Mouse (Mus musculus) cerebellum, adult 9-11 months (tissue): ENCODE data around the gene Galnt17.

Experiments
- DNase-seq: peaks from one replicate; pipeline ENCODE4 v3.0.0; 2022

Gene Galnt17

DNA sequence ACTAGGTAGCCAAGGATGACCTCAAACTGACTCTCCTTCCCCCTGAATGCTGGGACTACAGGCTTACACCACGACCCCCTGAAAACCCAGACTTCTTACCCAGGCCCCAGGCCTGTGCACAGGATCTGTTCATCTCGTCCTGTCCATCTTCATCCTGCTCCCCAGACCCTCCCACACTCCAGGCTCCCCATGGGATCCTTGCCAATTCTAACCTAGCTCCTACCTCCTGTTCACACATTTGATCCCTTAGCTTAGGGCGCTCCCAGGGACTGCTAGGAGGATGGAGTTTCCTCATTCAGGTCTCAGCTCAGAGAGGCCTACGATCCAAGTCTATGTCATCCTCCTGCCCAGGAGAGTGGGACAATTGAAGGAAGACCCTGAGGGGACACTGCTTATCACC, 292.2 kb downstream of the Galnt17 start:
- DNase-seq, result no peak

DNA sequence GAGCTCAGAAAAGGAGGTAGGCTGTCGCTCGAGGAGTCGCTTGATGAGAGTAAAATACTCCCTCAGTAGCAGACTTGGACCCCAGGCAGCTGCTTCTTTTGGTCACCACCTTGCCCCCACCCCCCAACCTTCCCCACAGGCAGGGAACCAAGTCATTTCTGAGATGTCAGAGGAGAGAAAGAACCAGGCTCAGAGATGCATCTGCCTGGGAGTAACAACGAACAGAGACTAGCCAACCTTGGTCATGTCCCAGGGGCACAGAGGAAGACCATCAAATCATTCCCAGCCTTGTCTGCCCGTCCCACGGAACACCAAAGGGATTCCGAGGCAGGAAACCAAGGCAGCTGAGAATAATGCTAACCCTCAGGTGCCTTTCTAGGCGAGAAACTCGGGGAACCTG, 293.0 kb downstream of the Galnt17 start:
- DNase-seq, result no peak

DNA sequence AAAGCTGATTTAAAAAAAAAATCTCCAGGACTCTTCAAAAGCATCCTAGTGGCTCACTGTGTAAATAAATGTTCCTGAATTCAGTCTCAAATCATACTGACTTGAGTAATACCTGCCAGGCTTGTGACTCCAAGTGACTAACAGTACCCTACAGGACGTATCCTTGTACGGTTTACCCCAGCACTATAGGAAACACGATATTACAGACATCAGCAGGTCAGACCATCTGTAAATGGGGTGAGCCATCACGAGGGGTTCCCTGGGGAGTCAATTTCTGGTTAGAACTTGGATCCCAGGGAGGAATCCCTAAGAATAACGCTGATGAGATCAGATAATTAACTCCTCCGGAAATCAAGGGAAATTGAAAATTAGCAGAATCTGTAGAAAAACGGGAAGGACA, 294.5 kb downstream of the Galnt17 start:
- DNase-seq, result no peak

DNA sequence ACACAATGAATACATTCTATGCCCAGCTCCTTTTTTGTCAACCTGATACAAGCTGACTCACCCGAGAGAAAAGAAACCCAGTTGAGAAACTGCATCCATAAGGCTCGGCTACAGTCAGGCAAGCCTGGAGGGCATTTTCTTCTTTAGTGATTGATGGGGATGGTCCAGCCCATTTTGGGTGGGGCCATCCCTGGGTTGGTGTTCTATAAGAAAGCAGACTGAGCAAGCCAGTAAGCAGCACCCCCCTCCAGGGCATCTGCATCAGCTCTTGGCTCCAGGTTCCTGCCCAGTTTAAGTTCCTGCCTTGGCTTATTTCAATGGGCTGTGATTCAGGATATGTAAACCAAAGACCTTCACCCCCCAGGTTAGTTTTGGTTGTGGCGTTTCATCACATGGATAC, 295.2 kb downstream of the Galnt17 start:
- DNase-seq, result no peak

DNA sequence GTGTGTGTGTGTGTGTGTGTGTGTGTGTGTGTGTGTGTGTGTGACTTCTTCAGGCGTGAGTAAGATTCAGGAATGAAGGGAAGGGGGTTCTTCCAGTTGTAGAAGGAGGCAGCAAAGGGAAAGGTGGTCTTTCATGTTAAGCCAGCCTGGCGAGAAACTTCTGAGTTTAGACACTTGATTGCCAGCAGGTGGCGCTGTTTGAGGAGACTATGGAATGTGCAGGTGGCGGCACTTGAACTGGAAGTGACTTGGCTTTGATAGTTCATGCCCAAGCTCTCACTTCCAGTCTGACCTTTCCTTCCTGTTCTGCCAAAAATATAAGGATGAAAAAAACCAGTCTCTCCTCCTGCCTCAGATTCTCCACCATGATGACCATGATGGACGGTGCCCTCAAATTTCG, 298.8 kb downstream of the Galnt17 start:
- no peak for DNase-seq

DNA sequence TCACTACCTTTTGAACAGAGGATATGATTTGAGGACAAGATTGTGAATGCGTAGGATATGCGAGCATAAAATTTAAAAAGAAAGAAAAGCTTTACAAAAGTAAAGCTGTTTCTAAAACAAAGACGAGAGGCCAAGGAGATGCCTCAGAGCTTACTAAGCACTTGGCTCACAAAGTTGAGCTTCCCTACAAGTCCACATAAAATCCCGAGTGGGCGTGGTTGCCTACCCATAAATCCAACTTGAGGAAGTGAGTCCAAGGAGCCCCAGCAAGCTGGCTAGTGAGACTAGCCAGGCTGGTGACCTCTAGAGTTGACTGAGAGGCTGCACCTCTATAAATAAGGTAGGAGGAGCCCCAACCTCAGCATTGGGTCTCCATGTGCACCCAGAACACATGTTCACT, 299.8 kb downstream of the Galnt17 start:
- no peak for DNase-seq

DNA sequence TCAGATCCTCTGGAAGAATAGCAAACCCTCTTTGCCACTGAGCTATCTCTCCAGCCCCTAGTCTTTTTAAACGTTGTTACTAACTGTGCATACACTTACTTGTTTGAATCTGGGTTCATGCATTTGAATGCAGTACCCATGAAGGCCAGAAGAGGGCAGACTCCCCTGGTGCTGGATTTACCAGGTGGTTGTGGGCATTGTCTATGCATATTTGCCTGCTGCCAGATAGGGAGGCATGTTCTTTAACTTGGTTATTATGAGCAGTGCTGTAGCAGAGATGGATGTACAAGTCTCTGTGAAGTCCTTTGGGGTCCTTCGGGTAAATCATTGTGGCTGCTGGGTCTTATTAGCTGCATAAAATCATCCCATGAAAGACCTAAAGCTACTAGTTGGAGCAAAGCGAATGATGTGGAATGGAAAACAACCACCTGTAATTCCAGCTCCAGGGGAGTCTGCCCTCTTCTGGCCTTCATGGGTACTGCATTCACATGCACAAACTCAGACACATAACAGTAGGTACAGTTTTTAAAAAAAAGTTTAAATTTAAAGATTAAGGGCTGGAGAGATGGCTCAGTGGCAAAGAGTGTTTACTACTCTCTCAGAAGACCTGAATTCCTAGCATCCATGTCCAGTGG, 300.3 kb downstream of the Galnt17 start:
- peak; percentile 67 for DNase-seq

DNA sequence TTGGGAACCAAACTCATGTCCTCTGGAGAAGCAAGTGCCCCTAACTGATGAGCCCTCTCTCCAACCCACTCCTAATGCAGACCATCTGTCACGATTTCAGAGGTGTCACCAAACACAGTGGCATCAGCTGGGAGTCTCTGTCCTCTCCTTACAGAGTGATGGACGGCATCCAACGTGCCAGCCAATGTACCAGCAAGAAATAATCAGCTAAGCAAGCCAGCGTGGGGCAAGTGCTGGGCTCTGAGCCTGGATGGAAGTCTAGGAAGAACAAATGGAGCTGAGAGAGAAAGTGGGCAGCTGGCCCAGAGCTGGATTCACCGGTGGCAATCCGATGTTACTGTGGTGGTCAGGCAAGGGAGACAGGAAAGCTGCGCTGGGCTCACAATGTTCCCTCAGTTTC, 301.1 kb downstream of the Galnt17 start:
- peak; percentile 96 for DNase-seq

DNA sequence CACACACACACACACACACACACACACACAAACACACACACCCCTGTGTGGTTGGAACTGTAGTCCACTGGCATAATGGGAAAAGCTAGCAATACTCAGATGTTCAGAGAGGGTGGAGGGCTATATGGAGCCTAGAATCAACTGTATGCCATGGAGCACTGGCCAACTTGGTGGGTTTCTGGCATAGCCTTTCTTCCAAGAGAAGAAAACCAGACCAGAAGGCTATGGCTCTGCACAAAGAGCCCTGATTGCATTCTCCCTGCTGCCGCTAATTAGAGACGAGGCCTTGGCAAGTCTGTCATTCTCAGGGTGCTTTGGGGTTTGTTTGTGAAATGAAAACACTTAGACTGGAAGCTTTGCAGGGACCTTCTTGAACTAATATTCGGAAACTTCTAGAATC, 301.8 kb downstream of the Galnt17 start:
- DNase-seq, result peak; percentile 43

DNA sequence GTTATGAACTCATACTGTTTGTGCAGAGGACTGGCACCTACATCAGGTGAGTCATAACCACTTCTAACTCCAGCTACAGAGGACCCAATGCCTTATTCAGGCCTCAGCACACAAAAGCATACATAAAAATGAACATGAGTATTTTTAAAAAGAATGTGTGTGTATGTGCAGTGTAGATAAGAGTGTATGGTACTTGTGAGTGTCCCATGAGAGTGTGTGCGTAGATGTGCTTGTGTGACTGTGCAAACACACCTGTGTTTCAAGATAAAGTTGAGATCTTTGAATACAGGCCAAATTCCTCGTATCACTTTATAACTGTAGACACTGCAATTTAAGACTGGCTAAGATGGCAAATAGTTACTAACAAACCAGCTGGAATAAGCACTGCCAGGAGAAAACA, 307.7 kb downstream of the Galnt17 start:
- DNase-seq, result no peak

DNA sequence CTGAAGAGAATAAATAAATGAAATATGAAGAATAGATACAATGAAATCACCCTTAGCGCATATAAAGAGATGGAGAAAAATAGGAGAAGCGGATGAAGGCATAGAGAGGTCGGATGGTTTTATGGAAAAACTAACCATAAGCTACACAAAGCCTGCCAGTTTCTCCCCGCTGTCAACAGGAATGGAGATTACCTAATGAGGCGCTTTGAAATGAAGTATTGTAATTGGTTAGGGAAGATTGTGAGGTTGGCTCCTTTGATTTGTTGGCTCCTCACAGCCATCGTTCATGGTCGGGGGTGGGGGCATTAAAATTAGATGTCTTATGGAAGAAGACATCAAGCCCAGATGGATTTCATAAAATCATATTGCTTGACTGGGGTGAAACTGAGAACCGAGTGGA, 329.0 kb downstream of the Galnt17 start:
- no peak for DNase-seq

DNA sequence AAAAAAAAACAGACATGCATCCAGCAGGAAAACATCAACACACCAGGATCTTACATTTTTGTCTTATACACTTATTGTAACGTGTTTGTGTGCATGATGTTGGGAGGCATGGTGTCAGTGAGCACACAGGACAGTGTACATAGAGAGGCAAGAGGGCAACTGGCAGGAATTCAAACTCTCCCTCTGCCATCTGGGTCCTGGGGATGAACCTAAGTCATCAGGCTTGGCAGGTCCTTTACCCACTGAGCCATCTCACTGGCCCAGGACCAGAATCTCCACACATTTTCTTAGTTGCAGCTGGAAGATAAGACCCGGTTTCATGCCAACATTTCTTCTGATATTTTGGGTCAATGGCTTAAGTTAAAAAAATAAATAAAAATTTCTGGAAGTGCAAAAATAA, 329.4 kb downstream of the Galnt17 start:
- peak; percentile 82 for DNase-seq

DNA sequence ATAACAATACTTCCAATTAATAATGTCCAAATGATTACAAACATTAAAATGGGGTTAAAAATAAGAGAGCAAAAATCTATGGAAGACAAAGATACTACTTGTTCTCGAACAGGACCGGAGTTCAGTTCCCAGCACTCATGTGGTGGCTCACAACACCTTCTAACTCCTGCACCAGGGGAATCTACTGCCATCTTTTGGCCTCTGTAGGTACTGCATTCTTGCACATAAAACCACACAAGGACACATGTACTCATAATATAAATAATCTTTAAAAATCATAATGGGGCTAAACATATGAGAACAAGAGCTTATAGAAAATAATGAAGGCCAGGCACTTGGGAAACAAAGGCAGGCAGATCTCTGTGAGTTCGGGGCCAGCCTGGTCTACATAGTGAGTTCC, 330.3 kb downstream of the Galnt17 start:
- DNase-seq, result no peak

DNA sequence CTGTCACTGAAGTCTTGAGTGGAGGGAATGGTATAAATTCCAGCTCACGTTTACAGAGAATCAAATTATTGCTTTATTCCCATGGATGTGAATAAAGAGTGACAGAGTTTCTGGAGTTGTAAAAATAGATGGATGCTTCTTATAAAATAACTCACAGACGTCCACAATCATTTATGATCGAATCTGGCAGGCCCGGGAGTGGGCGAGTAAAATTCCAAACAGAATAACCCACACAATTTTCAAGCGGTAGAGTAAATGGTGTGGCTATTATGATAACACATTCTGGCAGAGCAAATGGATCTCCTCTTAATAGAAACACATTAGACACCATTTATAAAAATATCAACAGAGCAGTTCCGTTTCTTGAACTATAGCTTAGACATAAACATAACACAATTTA, 355.9 kb downstream of the Galnt17 start:
- DNase-seq, result no peak

DNA sequence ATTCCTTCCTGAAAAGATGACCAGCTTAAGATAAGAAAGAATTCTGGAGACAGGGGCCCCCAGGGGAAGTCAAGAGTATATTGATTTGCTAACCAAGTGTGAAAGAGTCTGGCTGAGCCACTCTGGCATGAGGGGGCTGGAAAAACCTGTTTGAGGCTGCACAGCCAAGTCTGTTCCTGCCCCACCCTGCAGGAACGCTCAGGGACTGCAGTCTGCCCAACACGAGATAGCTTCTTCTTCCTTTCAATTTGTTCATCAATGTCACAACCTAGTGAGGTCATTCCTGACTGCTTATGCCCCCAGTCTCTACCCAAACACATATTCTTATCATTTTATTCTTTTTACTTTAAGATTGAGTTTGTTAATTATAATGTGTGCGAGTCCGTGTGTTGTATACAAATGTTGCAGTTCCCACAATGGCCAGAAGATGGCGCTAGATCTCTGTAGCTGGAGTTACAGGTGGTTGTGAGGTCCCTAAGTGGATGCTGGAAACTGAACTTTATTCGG, 357.4 kb downstream of the Galnt17 start:
- DNase-seq, result no peak

DNA sequence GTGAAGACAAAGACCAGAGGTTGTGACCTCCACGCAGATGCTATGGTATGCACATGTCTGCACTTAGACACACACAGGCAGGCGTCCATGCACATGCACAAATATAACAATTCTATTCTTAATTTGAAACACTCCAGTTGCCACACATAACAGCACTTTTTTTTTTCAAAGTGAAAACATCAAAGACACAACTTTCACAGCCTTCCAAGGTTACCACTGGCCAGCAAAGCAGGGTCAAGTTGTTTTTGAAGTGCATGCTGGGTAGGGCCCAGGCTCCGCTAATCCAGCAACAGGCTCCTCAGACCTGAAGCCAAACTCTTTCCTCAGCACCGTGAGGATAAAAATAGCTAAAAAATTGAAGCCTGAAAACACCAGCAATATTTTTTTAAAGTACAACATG, 357.9 kb downstream of the Galnt17 start:
- no peak for DNase-seq

DNA sequence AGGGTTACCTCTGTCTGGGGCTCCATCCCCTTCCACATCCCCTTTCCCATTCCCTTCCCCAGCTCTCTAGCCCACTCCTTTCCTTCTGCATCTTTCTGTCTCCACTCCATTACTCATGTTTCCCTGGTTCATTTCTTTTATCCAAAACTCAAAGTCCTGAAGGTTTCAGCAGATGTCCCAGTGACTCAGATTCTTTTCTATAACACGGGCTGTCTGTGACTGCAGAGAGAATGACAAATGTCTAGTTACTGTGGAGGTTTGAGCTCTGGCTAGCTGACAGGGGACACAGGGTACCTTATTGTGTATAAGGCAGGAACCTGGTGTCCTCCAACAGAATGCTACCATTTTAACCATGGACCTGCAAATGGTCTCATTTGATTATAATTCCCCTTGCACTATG, 358.6 kb downstream of the Galnt17 start:
- no peak for DNase-seq

DNA sequence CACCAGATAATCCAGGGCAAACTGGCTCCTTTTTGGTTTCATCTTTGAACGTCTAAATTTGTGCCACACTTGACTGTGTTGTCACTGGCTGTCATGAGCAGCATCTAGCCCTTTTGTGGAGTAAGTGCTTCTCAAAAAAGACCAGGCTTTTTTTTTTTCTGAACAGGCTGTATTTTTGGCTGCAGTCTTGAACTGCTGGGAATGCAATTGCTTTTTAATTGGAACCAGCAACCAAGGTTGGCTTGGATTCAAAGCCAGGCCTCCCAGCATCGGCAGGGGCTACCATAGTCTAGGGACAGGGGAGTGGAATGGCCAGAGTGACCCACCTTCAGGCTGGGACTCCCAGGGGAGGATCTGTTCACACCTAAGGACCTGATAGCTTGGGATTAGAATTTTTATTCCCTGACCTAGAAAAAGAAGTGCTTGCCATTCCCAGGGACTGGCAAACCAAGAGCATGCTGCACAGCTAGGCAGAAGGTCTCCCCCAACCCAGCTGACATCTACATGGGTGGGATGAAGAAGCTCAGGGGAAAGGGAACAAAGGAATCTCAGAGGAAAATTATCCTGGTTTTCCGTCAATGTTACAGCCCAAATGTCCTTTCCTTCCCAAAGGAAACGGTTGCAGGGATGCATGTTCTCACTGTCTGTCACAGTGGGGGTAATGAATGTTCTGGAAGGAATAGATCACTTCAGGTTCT, 369.2 kb downstream of the Galnt17 start:
- DNase-seq, result peak; percentile 89

DNA sequence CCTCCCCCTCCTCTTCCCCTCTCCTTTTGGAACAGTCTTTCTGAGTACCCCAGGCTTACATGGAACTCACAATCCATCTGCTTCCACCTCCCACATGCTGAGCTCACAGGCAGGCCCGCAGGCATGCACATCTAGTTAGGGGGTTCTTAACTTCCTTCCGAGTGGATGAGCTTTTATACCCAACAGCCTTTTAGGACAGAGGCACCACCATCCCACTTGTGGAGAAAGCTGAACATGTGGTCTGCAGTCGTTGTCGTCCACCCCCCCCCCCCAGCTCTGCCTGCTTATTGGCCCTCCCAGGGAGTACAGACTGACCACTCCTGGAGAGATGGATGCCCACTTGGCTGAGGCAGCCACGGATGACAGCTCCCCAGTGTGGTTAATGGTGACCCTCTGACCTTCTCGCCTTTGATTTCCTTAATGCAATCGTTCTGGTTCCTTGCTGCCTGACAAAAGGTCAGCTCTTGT, 370.0 kb downstream of the Galnt17 start:
- peak; percentile 64 for DNase-seq

DNA sequence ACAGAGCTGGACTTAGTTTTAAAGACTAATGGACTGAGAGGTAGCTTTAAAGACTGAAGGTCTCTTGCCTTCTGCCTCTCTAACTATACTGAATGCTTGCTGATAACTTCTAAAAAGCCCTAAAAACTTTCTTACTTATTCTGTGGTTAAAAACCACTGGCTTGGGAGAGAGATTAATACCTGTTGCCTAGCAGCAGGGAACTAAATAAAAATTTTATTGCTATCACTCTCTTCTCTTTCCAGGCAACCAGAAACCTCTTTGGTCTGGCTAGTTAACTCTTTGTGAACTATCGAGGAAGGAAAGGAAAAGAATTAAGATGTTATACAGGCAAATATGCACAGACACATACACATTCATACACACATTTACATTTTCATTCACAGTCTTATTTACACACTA, 377.3 kb downstream of the Galnt17 start:
- DNase-seq, result no peak

DNA sequence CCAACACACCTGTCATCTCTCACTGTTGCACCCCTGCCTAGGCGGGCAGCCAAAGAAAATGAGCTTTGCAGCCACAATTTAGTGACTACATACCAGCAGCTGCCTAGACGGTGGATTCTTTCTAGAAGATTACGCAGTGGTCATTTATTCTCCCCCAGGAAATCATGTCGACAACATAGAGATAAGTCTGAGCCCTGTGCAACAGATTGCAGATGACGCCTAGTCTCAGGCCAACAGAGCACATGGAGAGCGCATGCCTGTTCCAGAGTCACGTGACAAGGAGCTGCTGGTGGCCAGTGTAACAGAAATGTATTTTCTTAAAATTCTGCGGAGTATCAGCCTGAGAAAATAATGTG, 380.5 kb downstream of the Galnt17 start:
- DNase-seq, result no peak

DNA sequence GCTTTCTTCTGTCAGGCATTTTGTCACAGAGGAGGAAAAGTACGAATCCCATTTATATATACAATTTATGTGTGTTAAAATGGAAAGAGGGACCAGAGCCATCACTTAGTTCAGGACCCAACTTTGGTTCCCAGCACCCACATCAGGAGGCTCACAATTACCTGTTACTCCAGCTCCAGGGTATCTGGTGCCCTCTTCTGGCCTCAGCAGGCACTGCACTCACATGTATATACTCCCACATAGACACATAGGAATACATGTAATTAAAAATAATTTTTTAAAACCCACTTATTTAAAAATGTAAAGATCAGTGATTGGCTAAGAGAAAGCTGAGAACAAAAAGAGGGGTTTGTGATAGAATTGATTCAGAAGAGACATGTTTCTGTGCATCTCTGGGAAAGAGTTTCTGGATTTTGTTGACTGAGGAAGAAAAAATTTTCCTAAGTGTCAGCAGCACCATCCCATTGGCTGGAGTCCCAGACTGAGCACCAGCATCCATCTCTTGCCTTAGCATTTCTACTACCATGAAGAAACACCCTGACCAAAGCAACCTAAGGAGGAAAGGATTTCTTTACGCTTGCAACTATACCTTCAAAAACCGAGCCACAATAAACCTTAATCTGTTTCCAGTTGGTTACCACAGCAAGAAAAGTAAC, 381.0 kb downstream of the Galnt17 start:
- no peak for DNase-seq

DNA sequence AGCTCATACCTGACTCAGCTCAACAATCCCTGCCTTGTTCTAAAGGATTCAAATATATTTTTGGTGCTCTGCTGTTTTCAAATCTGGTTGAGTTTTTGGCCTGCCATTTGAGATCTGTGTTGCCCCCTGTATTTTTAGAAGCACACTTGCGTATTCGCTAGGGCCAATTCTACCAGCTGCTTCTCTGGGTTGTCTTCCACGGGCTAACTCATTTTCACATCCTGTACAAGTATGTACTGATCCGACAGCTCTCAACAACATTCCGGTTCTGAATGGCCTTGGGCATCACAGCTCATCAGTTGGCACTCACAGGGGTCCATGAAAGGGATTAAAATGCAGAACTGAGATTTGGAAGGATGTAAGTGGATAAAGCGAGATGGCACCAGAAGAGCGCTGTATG, 382.6 kb downstream of the Galnt17 start:
- no peak for DNase-seq

DNA sequence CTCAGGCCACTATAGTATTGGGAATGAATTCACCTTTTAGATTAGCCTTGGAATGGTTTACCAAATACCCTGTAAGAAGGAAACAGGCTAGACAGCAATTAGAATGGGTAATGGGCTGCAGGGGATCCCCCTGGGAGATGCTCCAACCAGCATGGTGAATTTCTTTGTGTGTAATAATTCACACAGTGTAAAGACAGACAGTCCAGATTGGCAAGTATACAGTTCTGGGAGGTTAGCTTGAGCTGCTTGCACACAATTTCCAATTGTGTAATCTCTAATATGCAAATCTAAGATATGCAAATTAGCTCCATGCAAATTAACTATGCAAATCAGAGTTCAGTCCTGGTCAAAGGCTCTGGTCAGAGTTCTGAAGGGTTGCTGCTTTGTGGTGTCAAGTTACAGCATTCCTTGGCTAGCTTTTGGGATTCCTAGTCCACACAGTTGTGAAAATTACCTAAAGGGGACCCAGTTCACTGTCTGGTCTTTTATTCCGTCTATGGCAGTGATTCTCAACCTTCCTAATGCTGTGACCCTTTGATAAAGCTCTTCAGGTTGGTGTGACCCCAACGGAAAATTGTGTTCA, 384.0 kb downstream of the Galnt17 start:
- DNase-seq, result no peak
